Comparison of ENCODE assay signal across 28 mouse cellular contexts in the genomic region with DNA sequence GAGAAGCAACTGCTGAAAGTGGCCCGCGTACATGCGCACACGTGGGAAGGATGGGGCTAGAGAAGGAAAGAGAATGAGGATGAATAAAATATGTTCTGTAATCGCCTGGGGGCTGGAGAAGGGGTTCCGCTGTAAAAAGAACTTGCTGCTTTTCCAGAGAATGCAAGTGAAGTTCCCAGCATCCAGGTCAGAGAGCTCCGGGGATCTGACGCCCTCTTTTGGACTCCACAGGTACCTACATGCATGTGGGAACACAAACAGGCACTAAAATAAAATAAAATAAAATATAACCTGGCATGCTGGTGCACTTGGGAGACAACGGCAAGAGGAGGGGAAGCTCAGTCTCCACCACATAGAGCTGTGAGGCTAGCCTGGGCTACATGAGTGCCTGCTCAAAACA.
DNase-seq lines count a peak whose midpoint lies in the region; TF ChIP-seq lines count a peak whose summit lies in the region.
"Had no signal": no experiment of that assay in that cellular context is flagged by ENCODE, and none has a peak within 500 bp of the region (broad histone marks: within the 10 kb centered on the region; RNA-seq: fewer than 3 reads in every experiment).

No protein-coding gene starts in this region.

- no peak for DNase-seq in layer of hippocampus, adult 2 months (ENCODE audit: low spot score in 2 of 2)
- DNase-seq in layer of hippocampus, postnatal 25 days (ENCODE audit: extremely low spot score in 1 of 2, low spot score in 1 of 2): no peak
- DNase-seq in CH12.LX (ENCODE audit: extremely low read depth) (no peak), adipocyte (ENCODE audit: low spot score) (no peak)
- DNase-seq in urinary bladder, postnatal 10 days (ENCODE audit: low spot score): no peak
- DNase-seq: adrenal gland, adult 8-10 months; cerebellum, adult 11-12 months; cerebellum, adult 9-11 months; embryo, embryonic 11 days; gastrocnemius, postnatal 25 days; heart, adult 11 months; heart, postnatal 4 days; kidney, adult 18-20 months; kidney, postnatal 4 days; lung, embryonic 14.5 days; lung, postnatal 36 days; spleen, adult 18-20 months; thymus, adult 18-20 months; thymus, postnatal 25 days had no signal

- H3K4me3 ChIP-seq in layer of hippocampus, adult 2 months: no peak overlapping the region
- H3K4me3 ChIP-seq in CH12.LX (replicated peaks in 1 of 3; ENCODE audit: low read depth in 2 of 3, low read length in 2 of 3, poor library complexity in 1 of 3): no peak overlapping the region
- 0 out of 2 replicates have a peak overlapping the region, but pooled peaks have one; percentile 22 for H3K4me3 ChIP-seq in ES-Bruce4 (ENCODE audit: low read depth, low read length)
- no peak overlapping the region for H3K4me3 ChIP-seq in bone marrow macrophage, adult 2 months (ENCODE audit: insufficient read depth, low read length)
- H3K4me3 ChIP-seq: embryonic facial prominence, embryonic 12.5 days; hindbrain, embryonic 13.5 days; limb, embryonic 12.5 days; liver, embryonic 15.5 days; midbrain, embryonic 15.5 days had no signal

- no peak; the same call in 1 of the 2 replicates for TF ChIP-seq RAD21 in CH12.LX (IDR thresholded peaks at IDR 0.05; ENCODE audit: low read depth, low read length)

- dilution Hi-C loops in CH12.LX (cut with MboI; ENCODE audit: extremely low pct_ligation_motif_present, extremely low pct_unique_long_range_greater_than_20kb, low sequenced_read_pairs): no loop called here

- peak; percentile 39 for TF ChIP-seq CTCF in layer of hippocampus, adult 2 months (conservative IDR thresholded peaks at IDR 0.05)
- TF ChIP-seq CTCF in CH12.LX (conservative IDR thresholded peaks at IDR 0.05 in 1 of 2, IDR thresholded peaks at IDR 0.05 in 1 of 2; ENCODE audit: low read depth in 2 of 2, low read length in 2 of 2) (peak in 1 of 2 experiments; percentile 25; a peak in 2 of 4 replicates), ES-Bruce4 (IDR thresholded peaks at IDR 0.05; ENCODE audit: low read depth, low read length) (peak; percentile 50)
- 0 out of 2 replicates have a peak, but pooled peaks have one; percentile 23 for TF ChIP-seq CTCF in bone marrow macrophage, adult 2 months (IDR thresholded peaks at IDR 0.05; ENCODE audit: low read depth, low read length)

- H3K27ac ChIP-seq in layer of hippocampus, adult 2 months: no peak overlapping the region
- H3K27ac ChIP-seq in CH12.LX (ENCODE audit: insufficient read depth, low read depth) (no peak overlapping the region), ES-Bruce4 (ENCODE audit: insufficient read depth, low read length) (no peak overlapping the region)
- peak overlapping the region; percentile 98 for H3K27ac ChIP-seq in bone marrow macrophage, adult 2 months (ENCODE audit: insufficient read depth, low read depth, low read length)
- H3K27ac ChIP-seq: embryonic facial prominence, embryonic 12.5 days; hindbrain, embryonic 13.5 days; liver, embryonic 15.5 days; midbrain, embryonic 15.5 days; stomach, postnatal 0 days had no signal

- no peaks in the 10 kb centered on the region for H3K36me3 ChIP-seq in CH12.LX (replicated peaks in 1 of 2; ENCODE audit: control insufficient read depth in 1 of 2, insufficient read depth in 1 of 2, low read length in 1 of 2)
- no peaks in the 10 kb centered on the region for H3K36me3 ChIP-seq in ES-Bruce4 (ENCODE audit: control insufficient read depth, insufficient read depth, low read length, poor library complexity, severe bottlenecking)
- H3K36me3 ChIP-seq: embryonic facial prominence, embryonic 12.5 days; hindbrain, embryonic 13.5 days; limb, embryonic 12.5 days; liver, embryonic 15.5 days; midbrain, embryonic 15.5 days had no signal

- no peaks in the 10 kb centered on the region for H3K79me2 ChIP-seq in CH12.LX (replicated peaks; ENCODE audit: control insufficient read depth, extremely low read depth, insufficient read depth, poor library complexity, severe bottlenecking)

- no peak overlapping the region for H3K4me2 ChIP-seq in CH12.LX (ENCODE audit: insufficient read depth, low read depth, poor library complexity, severe bottlenecking)
- H3K4me2 ChIP-seq: embryonic facial prominence, embryonic 12.5 days; heart, embryonic 11.5 days; hindbrain, embryonic 13.5 days; limb, embryonic 12.5 days; liver, embryonic 15.5 days; lung, embryonic 14.5 days; midbrain, embryonic 15.5 days had no signal

- in situ Hi-C loops in CH12.LX (cut with MboI; ENCODE audit: low pct_ligation_motif_present, low pct_unique_long_range_greater_than_20kb, low sequenced_read_pairs): no loop called here

- H3K4me1 ChIP-seq in CH12.LX (ENCODE audit: control insufficient read depth in 1 of 2, insufficient read depth in 2 of 2) (peaks cover 10 to 39% of the 10 kb centered on the region in 2 experiments), ES-Bruce4 (ENCODE audit: control insufficient read depth, insufficient read depth, low read length) (no peaks in the 10 kb centered on the region)
- peaks cover 66% of the 10 kb centered on the region for H3K4me1 ChIP-seq in bone marrow macrophage, adult 2 months (ENCODE audit: control insufficient read depth, insufficient read depth, low read length)
- H3K4me1 ChIP-seq: embryonic facial prominence, embryonic 12.5 days; limb, embryonic 12.5 days had no signal

- H3K9ac ChIP-seq in CH12.LX (ENCODE audit: insufficient read depth, low read depth) (no peak overlapping the region), ES-Bruce4 (ENCODE audit: low read depth, poor library complexity, severe bottlenecking) (no peak overlapping the region)
- H3K9ac ChIP-seq: embryonic facial prominence, embryonic 12.5 days; hindbrain, embryonic 13.5 days; limb, embryonic 12.5 days; liver, embryonic 15.5 days; lung, embryonic 14.5 days; midbrain, embryonic 15.5 days had no signal

- peaks cover 2% of the 10 kb centered on the region for H3K9me3 ChIP-seq in CH12.LX (replicated peaks; ENCODE audit: low read length)
- H3K9me3 ChIP-seq in ES-Bruce4 (replicated peaks; ENCODE audit: control insufficient read depth, insufficient read depth, low read length, poor library complexity, severe bottlenecking): no peaks in the 10 kb centered on the region
- H3K9me3 ChIP-seq: embryonic facial prominence, embryonic 12.5 days; hindbrain, embryonic 13.5 days; limb, embryonic 12.5 days; liver, embryonic 15.5 days; midbrain, embryonic 15.5 days had no signal

- no peak for TF ChIP-seq POLR2A in CH12.LX (IDR thresholded peaks at IDR 0.05; ENCODE audit: low read depth, low read length)
- TF ChIP-seq POLR2A in ES-Bruce4 (IDR thresholded peaks at IDR 0.05; ENCODE audit: insufficient read depth, low read length): no peak
- no peak for TF ChIP-seq POLR2A in bone marrow macrophage, adult 2 months (IDR thresholded peaks at IDR 0.05; ENCODE audit: borderline replicate concordance, low read depth, low read length)

- H3K27me3 ChIP-seq in CH12.LX (replicated peaks) (no peaks in the 10 kb centered on the region), ES-Bruce4 (ENCODE audit: control insufficient read depth, insufficient read depth, low read length, poor library complexity, severe bottlenecking) (no peaks in the 10 kb centered on the region)
- H3K27me3 ChIP-seq: embryonic facial prominence, embryonic 12.5 days; hindbrain, embryonic 13.5 days; limb, embryonic 12.5 days; liver, embryonic 15.5 days; midbrain, embryonic 15.5 days had no signal

- TF ChIP-seq EP300 in CH12.LX (IDR thresholded peaks at IDR 0.05; ENCODE audit: low read length) (no peak), ES-Bruce4 (IDR thresholded peaks at IDR 0.05; ENCODE audit: insufficient read depth, low read depth, low read length) (no peak)

TF ChIP-seq in CH12.LX, 34 proteins besides CTCF, POLR2A, EP300 and RAD21:
- TF ChIP-seq SMC3 (IDR thresholded peaks at IDR 0.05; ENCODE audit: low read depth, low read length) (0 out of 2 replicates have a peak, but pooled peaks have one; percentile 13), USF2 (conservative IDR thresholded peaks at IDR 0.05; ENCODE audit: low read depth, low read length) (no peak), RCOR1 (conservative IDR thresholded peaks at IDR 0.05; ENCODE audit: low read depth, low read length) (no peak), CHD2 (IDR thresholded peaks at IDR 0.05; ENCODE audit: low read length) (no peak), E2F4 (IDR thresholded peaks at IDR 0.05; ENCODE audit: insufficient replicate concordance, low read depth, low read length) (no peak)
